Mouse (Mus musculus): ENCODE measurements around the gene Plekhf1. TPM values are rescaled to one million over a fixed set of nuclear protein-coding genes. Genes with fewer than 3 reads are reported as not detected.

The Plekhf1 gene
- polyA plus RNA-seq, 1 experiment from 2014 or later = 8.1 TPM

DNA sequence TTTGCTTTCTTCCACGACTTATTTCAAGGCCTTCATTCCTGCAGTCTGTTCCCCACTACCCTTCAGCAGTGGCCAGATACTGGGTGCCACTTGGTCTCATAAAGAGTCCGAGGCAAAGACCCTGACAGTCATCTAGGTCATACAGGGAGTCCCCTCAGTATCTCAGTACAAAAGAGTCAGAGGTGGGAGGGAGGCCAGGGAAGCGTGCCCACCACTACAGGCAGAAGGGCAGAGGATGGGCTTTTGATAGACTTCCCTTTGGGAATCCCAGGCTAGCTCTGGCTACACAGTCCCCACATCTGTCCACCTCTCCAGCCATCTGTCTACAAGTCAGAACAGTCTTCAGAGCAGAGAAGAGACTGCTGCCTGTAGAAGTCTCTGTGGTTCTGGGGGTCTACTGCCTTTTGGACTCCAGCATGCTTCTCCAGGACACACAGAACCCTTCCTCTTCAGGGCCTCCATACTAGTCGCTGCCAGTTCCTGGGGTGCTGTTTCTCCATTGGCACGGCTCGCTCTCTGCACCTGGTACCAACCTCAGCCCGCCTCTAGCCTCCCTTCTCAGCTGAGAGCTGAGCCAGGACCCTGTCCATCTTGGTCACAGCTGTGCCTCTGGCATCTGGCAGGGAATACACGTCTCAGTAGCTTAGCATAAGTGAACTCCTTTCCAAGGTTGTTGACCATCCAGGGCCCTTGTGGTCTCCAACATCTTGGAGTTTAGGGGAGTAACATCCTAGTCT, 9.0 kb downstream of the Plekhf1 start:
- no peak for DNase-seq (ENCODE audit: low spot score)

DNA sequence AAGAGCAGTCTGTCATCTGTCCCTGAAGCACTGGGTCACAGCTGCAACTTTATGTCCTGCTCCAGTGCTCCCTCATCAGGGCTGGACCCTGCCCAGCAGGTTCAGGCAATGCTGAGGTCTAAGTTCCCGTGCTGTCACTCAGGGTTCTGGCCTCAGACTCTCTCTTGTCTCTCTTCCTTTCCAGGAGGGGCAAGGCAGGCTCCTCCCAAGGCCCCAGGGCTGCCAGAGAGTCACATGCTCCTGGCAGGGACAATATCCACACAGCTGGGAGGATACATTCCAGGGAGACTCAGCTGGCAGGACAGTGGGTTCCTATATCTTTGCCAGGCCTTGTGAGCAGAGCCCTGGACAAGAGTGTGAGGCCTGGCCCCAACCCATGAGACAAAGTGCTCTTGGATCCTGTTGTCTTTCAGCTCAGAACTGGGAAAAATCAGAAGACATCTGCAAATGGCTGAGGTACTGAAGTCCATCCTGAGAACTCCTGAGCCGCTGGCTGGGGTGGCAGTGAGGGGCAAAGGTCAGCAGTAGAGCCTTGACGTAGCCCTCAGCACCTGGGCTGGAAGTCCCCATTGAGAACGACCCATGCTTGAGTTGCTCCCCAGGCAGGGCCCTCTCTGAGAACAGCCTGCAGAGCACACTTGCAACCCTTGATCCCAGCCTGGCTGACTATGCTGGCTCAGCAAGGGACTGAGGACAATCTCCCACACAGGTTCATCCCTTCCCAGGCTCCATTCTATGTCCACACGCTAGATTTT, 10.2 kb downstream of the Plekhf1 start:
- DNase-seq (ENCODE audit: low spot score) = no peak

DNA sequence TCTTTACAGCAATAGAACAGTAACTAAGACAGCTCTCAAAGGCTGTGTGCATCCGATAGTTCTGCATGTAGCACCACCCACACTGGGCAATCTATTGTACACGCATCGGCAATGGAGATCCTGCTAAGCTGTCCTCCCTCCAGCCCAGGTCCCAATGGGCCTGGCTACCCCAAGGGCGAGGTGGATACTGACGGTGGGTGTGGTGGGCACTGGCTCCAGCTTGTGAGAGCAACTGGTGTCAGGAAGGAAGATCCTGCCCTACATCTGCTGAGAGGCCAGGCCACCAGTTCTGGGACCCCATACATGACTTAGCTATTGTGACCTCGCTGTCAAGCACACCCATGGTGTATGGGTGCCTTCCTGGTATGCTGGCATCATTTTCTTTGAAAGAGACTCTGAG, 12.1 kb downstream of the Plekhf1 start:
- peak; percentile 11 for DNase-seq (ENCODE audit: low spot score)

DNA sequence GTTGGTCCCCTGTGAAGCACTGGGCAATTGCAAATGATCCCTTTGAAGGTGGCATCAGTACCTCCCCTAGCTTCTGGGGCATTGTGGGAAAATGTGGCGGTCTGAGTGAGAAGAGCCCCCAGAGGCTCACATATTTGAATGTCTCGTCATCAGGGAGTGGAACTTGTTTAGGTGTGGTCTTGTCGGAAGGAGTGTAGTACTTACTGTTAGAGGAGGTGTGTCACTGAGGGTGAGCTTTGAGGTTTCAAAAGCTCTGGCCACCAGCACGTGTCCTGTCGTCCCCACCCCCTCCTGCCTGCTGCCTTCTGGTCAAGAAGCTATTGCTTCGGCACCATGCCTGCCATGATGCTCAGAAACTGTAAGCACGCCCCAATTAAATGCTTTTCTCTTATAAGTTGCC, 12.5 kb downstream of the Plekhf1 start:
- DNase-seq (ENCODE audit: low spot score) = no peak

DNA sequence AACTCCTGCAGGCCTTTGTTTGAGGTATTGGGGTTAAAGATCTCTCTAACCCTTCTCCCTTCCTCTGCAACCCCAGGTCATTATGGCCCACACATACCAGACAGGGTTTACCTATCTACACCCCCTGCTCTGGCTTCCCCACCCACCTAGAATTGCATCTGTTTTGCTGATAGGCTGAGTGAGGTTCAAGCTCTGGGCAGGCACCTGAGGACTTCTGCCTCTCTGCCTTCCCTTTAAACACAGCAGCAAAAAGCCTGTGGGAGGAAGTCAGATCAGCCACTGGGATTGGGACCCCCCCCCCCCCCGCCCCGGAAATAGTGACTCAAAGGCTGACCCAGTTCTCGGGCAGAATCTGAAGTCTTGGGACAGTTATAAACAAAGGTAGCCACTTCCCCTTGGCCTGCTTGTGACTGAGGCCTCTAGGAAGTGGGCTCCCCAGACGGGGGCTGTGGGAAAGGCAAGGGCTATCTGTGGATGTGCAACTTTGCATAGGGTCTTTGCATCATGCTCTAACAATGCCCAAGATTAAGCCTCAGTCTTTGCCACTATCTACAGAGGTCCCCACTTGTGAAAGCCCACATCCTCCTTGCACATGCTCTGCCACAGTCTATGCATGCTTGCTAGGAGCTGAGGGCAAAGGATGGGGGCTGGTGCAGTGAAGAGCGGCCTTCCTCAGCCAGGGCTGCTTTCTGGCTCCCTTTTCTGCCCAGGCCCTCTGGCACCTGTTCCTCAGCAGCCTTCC, 13.2 kb downstream of the Plekhf1 start:
- peak; percentile 87 for DNase-seq (ENCODE audit: low spot score)

DNA sequence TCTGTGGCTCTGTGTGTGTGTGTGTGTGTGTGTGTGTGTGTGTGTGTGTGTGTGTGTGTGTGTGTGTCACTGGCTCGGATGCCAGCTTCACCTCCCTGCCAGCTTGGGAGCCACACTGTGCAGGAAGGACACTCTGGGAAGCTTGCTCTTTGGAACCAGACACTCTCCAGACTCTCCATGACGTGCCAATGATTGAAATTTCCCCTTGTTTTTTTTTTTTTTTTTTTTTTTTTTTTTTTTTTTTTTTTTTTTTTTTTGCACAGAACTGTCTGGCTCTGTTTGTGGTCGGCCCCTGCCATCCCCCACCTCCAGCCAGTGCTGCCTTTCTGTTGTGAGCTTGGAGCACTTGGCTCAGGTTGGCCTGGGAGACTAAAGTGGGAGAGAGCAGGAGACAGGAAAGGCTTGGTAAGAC, 15.2 kb downstream of the Plekhf1 start:
- DNase-seq (ENCODE audit: low spot score) = no peak

DNA sequence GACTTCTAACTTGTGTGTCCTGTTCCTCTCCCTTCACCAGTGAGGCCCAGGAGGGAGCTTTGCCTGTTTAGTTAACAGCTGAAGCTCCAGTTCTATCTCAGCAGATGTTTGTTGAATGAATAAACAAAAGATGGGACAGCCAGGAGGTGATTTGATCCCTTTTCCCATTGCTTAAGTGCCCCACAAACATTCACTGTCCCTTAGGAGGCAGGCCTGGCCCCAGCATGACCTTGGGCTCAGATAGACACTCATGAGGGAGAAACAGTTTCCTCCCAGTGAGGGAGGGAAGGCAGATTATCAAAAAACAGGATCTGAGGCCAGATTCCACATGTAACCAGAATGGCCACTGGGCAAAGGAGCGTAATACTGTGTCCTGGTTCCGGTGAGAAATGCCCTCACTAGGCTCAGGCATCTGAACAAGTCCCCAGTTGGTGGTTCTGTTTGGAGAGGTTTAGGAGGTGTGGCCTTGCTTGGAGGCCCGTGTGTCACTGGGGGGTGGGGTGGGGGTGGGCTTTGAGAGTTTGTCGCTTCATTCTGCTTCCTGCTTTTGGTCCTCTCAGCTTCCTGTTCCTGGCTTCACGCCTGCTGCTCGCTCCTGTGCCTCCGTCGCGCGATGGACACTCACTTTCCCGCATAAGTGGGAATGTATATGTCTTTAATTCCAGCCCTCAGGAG, 18.2 kb downstream of the Plekhf1 start:
- peak; percentile 15 for DNase-seq (ENCODE audit: low spot score)

DNA sequence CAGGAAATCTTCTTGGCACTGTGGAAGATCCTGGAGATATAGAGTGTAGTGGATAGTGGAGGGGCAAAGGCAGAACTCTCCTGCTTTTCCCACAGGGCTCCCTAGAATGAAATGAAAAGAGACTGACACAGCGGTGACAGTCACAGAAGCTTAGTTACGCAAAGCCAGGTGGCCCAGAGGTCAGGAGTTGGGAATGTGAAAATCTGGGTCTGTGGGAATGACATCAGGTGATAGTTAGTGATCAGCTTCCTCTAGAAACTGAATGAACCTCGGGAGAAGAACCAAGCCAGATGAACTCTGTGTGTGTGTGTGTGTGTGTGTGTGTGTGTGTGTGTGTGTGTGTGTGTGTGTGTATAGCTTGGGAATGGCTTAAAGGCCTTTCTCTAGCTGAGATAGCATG, 18.8 kb downstream of the Plekhf1 start:
- DNase-seq (ENCODE audit: low spot score) = no peak

DNA sequence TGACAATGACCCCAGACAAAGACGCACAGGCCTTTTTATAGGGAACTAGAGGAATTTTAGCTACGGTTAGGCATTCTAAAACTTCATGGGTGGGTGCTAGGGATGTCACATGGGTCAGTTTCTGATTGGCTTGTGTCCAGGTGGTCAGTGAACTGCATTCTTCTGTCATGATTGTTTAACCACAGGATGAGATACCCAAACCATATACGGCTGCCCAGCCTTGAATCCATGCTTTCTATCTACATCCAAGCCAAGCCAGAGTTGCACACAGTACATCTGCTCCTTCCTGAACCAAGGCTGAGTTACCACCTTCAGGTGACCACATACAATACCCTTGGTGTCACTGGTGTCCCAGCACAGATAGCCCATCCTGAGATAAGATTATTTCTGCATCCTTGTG, 21.3 kb downstream of the Plekhf1 start:
- DNase-seq (ENCODE audit: low spot score) = no peak

DNA sequence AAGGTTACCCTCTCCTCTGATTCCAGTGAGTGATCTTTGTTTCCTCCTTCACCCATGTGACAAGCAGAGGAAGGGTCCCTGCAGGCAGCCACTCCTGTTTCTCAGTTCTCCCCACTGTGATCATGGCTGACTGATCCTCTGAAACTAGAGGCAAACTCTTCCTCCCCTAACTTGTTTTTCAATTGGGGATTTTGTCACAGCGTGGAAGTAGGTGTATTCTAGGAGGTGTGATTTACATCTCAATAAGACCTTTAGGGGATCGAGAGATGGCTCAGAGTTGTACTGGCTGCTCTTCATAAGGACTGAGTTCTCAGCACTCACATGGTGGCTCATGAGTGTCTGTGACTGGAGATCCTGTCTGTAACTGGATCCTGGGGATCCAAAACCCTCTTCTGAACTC, 22.0 kb downstream of the Plekhf1 start:
- DNase-seq (ENCODE audit: low spot score) = no peak

DNA sequence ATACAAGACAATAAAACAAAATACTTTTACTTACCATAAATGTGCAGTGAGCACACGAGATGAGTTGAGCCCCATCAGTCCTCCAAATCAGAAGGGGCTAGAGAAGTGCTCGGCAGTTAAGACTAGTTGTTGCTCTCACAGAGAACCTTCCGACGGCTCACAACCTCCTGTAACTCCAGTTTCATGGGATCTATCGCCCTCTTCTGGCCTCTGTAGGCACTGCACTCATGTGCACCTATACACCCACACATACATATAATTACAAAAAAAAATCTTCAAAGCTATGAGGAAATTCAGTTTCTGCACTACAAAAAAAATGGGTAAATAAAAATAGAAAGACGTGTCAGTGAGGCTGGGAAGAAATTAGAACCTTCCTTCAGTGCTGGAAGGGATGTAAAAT, 23.5 kb downstream of the Plekhf1 start:
- DNase-seq (ENCODE audit: low spot score) = peak; percentile 17

DNA sequence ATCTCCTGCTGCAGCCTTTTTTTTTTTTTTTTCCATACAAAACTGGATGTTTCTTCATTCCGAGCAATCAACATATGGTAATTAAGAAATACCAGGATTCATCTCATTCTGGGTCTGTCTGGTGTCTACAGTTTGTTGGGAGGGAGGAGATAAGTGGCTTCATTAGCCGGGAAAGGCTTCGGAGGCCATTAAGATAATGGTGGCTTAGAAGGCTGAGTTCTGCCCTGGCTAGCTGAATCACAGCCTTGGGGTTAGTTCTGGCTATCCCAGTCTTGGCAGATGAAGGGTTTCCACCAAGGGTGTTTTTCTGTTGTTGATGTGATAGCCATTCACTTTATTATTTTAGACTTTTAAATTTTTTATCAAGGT, 26.5 kb downstream of the Plekhf1 start:
- no peak for DNase-seq (ENCODE audit: low spot score)

DNA sequence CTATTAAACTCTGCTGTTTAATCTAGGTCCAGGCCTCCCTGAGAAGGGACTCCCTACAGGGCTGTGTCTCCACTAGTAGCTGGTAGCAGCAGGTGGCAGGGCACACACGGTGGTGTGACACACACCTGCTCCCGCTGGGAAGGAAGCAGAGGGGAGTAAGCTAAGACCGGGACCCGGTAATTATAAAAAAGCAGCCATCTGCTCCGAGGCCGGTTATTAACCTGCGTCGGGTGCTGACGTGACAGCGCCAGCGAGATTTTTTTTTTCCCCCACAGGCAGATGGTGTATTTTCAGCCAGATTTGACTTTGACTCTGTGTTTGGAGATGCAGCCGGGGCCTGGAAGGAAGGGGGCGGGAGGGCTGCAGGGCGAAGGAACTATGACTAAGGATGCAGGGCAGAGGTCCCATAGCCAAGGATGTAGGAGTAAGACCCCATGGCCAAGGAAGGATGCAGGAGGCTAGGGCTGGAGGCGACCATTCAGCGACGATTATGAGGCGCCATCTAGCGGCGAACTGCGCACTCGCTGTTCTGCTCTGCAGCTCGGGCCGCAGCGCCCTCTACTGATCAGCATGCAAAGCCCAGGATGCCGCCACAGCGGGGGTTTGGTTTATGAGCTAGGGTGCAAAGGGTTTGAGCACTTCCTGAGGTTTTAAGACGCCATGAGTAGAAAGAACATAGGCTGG, 27.1 kb downstream of the Plekhf1 start:
- peak; percentile 88 for DNase-seq (ENCODE audit: low spot score)

DNA sequence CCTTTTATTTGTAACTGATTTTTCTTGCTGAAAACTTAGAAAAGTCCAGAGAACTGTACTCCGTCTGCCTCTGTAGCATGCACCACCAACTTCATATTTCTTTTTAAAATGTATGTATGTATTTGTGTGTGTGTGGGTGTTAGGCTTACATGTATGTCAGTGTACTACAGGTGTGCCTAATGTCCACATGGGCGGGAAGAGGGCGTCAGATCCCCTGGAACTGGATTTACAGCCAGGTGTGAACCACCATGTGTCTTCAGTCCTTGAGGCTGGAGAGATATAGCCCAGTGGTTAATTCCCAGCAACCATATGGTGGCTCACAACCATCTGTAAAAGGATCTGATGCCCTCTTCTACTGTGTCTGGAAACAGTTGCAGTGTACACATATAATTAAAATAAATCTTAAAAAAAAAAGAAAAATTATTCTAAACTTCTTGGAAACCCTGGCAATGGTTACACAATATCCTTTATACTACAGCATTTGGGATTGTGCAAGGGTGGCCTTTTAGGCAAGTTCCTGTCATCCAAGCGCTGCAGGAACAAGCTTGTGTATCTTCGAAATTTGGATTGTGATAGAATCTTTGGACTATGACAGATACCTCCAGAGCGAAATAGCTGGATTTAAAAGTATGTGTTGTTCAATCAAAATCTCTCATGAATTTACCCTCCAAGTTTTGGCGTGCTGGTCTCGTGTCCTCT, 27.8 kb downstream of the Plekhf1 start:
- no peak for DNase-seq (ENCODE audit: low spot score)

DNA sequence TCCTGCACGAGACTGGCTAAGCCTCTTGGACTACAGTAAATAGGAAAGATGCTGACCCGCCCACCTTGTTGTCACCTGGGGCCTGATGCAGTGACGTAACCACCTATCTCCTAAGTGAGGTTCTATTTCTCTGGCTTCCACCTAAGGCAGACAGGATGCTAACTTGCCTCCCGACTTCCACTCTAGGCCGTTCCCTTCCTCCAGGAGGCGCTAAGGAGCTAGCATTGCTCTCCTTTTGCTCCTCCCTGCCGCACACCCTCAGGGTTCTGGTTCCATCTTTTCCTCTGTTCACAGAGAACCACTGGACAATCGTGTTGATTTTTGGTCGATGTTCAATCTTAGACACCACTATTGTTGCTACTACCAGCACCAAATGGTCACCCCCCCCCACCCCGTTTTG, 36.2 kb downstream of the Plekhf1 start:
- DNase-seq (ENCODE audit: low spot score) = peak; percentile 49

DNA sequence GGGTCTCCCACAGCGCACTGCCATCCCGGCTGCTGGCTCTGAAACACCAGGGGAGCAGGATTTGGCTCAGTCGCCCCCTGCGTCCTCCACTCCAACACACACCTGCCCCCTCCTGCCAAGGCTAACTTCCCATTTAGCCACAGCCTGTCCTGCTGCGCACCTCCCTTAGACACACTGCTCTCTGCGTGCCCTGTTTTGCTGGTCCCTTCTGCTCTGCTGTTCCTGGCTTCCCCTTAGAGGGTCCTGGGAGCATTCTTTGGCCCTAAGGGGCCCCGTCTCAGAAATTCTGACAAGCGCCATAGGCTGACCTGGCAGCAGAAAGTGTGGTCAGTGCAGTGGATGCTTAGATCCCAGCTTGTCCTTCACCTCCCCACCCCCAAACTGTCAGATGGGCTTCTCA, 36.7 kb downstream of the Plekhf1 start:
- DNase-seq (ENCODE audit: low spot score) = no peak

DNA sequence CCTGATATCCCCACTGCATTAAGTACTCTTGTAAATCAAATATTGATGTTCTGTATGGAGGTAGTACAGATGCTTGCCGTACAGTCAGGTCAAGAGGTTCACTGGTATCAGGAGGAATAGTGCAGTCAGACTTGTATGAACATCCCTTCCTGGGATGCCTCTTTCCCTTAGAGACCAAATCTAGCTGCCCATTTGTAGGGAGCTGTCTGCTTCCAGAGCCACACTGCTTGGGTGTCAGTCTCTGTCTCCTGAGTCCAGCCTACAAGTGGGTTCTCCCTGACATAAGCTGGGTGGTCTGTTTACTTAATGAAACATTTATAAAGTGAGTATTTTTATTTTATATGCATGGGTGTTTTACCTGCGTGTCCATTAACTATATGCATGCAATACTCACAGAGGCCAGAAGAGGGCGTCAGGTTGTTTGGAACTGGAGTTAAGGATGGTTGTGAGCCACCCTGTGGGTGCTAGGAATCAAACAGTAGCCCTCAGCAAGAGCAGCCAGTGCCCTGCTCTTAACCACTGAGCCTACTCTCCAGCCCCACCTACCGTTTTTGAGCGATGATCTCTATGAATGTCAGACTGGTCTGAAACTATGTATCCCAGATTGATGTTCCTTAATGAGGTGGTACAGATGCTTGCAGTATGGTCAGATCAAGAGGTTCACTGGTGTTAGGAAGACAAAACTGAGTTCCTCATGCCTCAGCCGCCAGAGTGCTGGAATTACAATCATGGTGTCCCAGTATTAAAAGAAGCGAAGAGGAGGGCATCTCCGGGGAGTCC, 37.6 kb downstream of the Plekhf1 start:
- DNase-seq (ENCODE audit: low spot score) = no peak

DNA sequence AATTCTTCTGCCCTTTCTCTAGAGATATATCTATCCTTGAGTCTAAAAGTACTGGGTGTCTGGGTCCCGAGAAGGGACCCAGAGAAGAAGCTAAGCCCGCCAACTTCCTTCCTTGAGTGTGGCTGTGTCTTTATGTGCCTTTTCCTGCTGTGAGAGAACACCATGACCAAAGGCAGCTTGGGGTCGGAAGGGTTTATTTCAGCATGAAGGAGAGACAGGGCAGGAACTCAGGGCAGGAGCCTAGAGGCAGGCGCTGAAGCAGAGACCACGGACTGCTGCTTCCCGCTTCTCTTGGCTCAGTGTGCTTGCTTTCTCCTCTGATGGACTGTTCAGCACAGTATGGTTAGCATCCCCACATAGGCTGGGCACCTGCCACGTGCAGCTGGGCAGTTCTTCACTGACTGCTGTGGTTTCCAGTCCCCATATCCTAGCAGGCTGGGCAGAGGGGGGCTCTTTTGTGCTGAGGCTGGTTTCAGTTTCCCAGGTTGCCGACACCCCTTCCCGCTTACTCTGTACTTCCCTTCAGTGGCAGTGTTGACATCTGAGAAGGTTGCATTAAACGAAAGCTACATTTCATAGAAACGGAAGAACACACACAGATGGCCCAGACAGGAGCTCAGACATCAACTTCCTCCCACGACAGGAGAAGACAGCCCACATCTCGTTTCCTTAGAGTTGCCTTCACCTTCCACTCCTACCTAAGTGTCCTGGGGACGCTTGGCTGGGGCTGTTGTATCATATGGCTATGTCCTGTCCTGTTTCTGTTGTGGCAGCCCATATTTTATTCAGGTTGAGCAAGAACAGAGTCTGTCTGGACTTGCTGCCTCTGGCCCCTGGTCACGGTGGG, 38.5 kb downstream of the Plekhf1 start:
- DNase-seq (ENCODE audit: low spot score) = peak; percentile 75
